Mouse (Mus musculus) CH12.LX (cell line): ENCODE results near the gene Arhgap44. TPM values are rescaled to one million over a fixed set of nuclear protein-coding genes. Genes with fewer than 3 reads are reported as not detected.

Source experiments
- DNase-seq: peaks from one replicate; pipeline ENCODE4 v3.0.0-alpha.2; 2013; ENCODE audit errors: extremely low read depth
- H3K27ac ChIP-seq: 2 replicates; pipeline ENCODE4 v1.5.1; 2012; ENCODE audit warnings: low read depth, mild to moderate bottlenecking, control low read depth, moderate library complexity; ENCODE audit not compliant: insufficient read depth
- H3K27me3 ChIP-seq: replicated peaks from 2 replicates; pipeline ENCODE3; 2012; ENCODE audit warnings: inconsistent platforms
- H3K36me3 ChIP-seq, 2 experiments: replicated peaks in 1 of 2; 2 replicates each; pipeline versions ENCODE3 to v1.6.1; 2012; ENCODE audit warnings: inconsistent platforms in 1 of 2, low read length in 1 of 2, mild to moderate bottlenecking in 1 of 2, mixed read lengths in 1 of 2, moderate library complexity in 1 of 2; ENCODE audit not compliant: control insufficient read depth in 1 of 2, insufficient read depth in 1 of 2
- H3K4me1 ChIP-seq, 2 experiments: 2 replicates each; pipeline ENCODE4 v1.6.1; 2012; ENCODE audit warnings: inconsistent platforms in 1 of 2, moderate library complexity in 1 of 2; ENCODE audit not compliant: insufficient read depth in 2 of 2, control insufficient read depth in 1 of 2
- H3K4me2 ChIP-seq: 2 replicates; pipeline ENCODE4 v1.6.1; 2012; ENCODE audit warnings: low read depth, mild to moderate bottlenecking, control low read depth; ENCODE audit not compliant: poor library complexity, insufficient read depth, severe bottlenecking
- H3K4me3 ChIP-seq, 3 experiments: fragments of 150-350 bp in 1 of 3; sonication (generic) in 1 of 3; replicated peaks in 1 of 3; 2 replicates each; pipeline versions ENCODE3 to v1.5.1; 2011 to 2012; ENCODE audit warnings: low read depth in 2 of 3, low read length in 2 of 3, mild to moderate bottlenecking in 2 of 3, moderate library complexity in 2 of 3, control low read depth in 1 of 3, improper control_type of control experiment in 1 of 3, inconsistent platforms in 1 of 3, mixed read lengths in 1 of 3; ENCODE audit not compliant: poor library complexity in 1 of 3
- H3K79me2 ChIP-seq: replicated peaks from 2 replicates; pipeline ENCODE4 v1.6.1; 2012; ENCODE audit warnings: mild to moderate bottlenecking, moderate library complexity; ENCODE audit not compliant: control insufficient read depth, poor library complexity, insufficient read depth, severe bottlenecking; ENCODE audit errors: extremely low read depth
- H3K9ac ChIP-seq: 2 replicates; pipeline ENCODE4 v1.6.1; 2012; ENCODE audit warnings: low read depth, mild to moderate bottlenecking, control low read depth, moderate library complexity; ENCODE audit not compliant: insufficient read depth
- H3K9me3 ChIP-seq: replicated peaks from 2 replicates; pipeline ENCODE3; 2012; ENCODE audit warnings: low read length, inconsistent platforms, mixed read lengths
- CTCF ChIP-seq, 2 experiments: IDR thresholded peaks in 1 of 2; conservative IDR thresholded peaks in 1 of 2; 2 replicates each; pipeline ENCODE4 v1.5.1; 2011 to 2012; ENCODE audit warnings: low read depth in 2 of 2, low read length in 2 of 2, improper control_type of control experiment in 1 of 2, inconsistent platforms in 1 of 2, mild to moderate bottlenecking in 1 of 2, moderate library complexity in 1 of 2
- ELF1 ChIP-seq: IDR thresholded peaks from 2 replicates; pipeline ENCODE4 v1.6.1; 2014; ENCODE audit warnings: low read depth, mild to moderate bottlenecking, inconsistent platforms, low read length, improper control_type of control experiment
- ETS1 ChIP-seq: conservative IDR thresholded peaks from 2 replicates; pipeline ENCODE4 v1.6.1; 2012; ENCODE audit warnings: low read depth, mild to moderate bottlenecking, inconsistent platforms, low read length, improper control_type of control experiment, moderate library complexity
- GABPA ChIP-seq: IDR thresholded peaks from 2 replicates; pipeline ENCODE4 v1.6.1; 2012; ENCODE audit warnings: low read depth, low read length, improper control_type of control experiment, inconsistent platforms; ENCODE audit not compliant: insufficient replicate concordance
- IRF4 ChIP-seq: IDR thresholded peaks from 2 replicates; pipeline ENCODE4 v1.6.1; 2014; ENCODE audit warnings: low read depth, mild to moderate bottlenecking, inconsistent platforms, low read length, improper control_type of control experiment
- KAT2A ChIP-seq: IDR thresholded peaks from 2 replicates; pipeline ENCODE4 v1.6.1; 2012; ENCODE audit warnings: low read length, improper control_type of control experiment, inconsistent platforms; ENCODE audit not compliant: insufficient replicate concordance
- MAFK ChIP-seq: IDR thresholded peaks from 2 replicates; pipeline ENCODE4 v1.6.1; 2011; ENCODE audit warnings: low read length, improper control_type of control experiment; ENCODE audit not compliant: insufficient replicate concordance
- MXI1 ChIP-seq: IDR thresholded peaks from 2 replicates; pipeline ENCODE4 v1.6.1; 2011; ENCODE audit warnings: mild to moderate bottlenecking, low read depth, low read length, improper control_type of control experiment
- MYC ChIP-seq: IDR thresholded peaks from 2 replicates; pipeline ENCODE4 v1.6.1; 2011; ENCODE audit warnings: low read depth, mild to moderate bottlenecking, improper control_type of control experiment, low read length
- NELFE ChIP-seq: IDR thresholded peaks from 2 replicates; pipeline ENCODE4 v1.6.1; 2011; ENCODE audit warnings: low read depth, low read length, improper control_type of control experiment
- PAX5 ChIP-seq: IDR thresholded peaks from 2 replicates; pipeline ENCODE4 v1.6.1; 2012; ENCODE audit warnings: low read length, inconsistent platforms, mixed read lengths
- RCOR1 ChIP-seq: conservative IDR thresholded peaks from 2 replicates; pipeline ENCODE4 v1.6.1; 2012; ENCODE audit warnings: low read depth, mild to moderate bottlenecking, inconsistent platforms, low read length, improper control_type of control experiment
- SMC3 ChIP-seq: IDR thresholded peaks from 2 replicates; pipeline ENCODE4 v1.6.1; 2011; ENCODE audit warnings: low read depth, low read length, improper control_type of control experiment
- TCF12 ChIP-seq: IDR thresholded peaks from 2 replicates; pipeline ENCODE4 v1.6.1; 2014; ENCODE audit warnings: low read depth, mild to moderate bottlenecking, inconsistent platforms, low read length, improper control_type of control experiment
- UBTF ChIP-seq: IDR thresholded peaks from 2 replicates; pipeline ENCODE4 v1.6.1; 2012; ENCODE audit warnings: low read depth, mild to moderate bottlenecking, inconsistent platforms, low read length, improper control_type of control experiment, moderate library complexity
- USF1 ChIP-seq: IDR thresholded peaks from 2 replicates; pipeline ENCODE4 v1.6.1; 2014; ENCODE audit warnings: low read depth, mild to moderate bottlenecking, inconsistent platforms, low read length, improper control_type of control experiment
- ZNF384 ChIP-seq: IDR thresholded peaks from 2 replicates; pipeline ENCODE4 v1.6.1; 2012; ENCODE audit warnings: low read depth, low read length, improper control_type of control experiment, inconsistent platforms
- dilution Hi-C: fragments of 300-500 bp; cut with MboI; formaldehyde crosslinking; loops from 2 replicates; pipeline ENCODE4 v1.14.3; 2020; ENCODE audit warnings: low sequenced_read_pairs; ENCODE audit not compliant: extremely low pct_unique_long_range_greater_than_20kb, extremely low pct_ligation_motif_present
- in situ Hi-C: fragments of 300-500 bp; cut with MboI; formaldehyde crosslinking; loops from 3 replicates; pipeline ENCODE4 v1.14.3; 2019; ENCODE audit warnings: low sequenced_read_pairs, low pct_ligation_motif_present, low pct_unique_long_range_greater_than_20kb, mixed read lengths
- polyA plus RNA-seq: library from polyadenylated mRNA; unstranded; fragments of >175 nt; gene quantifications from 2 replicates; pipeline ENCODE4 v1.2.1, GENCODE M21; 2012; ENCODE audit warnings: low read depth; ENCODE audit not compliant: insufficient read length
- total RNA-seq, 2 experiments: library from RNA; depleted of rRNA; stranded (reverse); fragments of 300-350 nt in 1 of 2; fragments of >200 nt in 1 of 2; gene quantifications; 2 replicates each; pipeline ENCODE4 v1.2.3; 2012 to 2014

Arhgap44 gene
- total and polyA plus RNA-seq, 3 experiments, result 0.07 TPM; not detected in 2

- Histone ChIP-seq H3K27ac (no peak overlapping the region), H3K9me3 (no peaks in the 10 kb centered on the region), H3K27me3 (peaks cover 1% of the 10 kb centered on the region), H3K4me1 (no peaks in the 10 kb centered on the region), H3K79me2 (no peaks in the 10 kb centered on the region), H3K36me3 (no peaks in the 10 kb centered on the region), H3K4me3 (no peak overlapping the region), H3K9ac (no peak overlapping the region), H3K4me2 (no peak overlapping the region)
- DNase-seq, result no peak
- TF ChIP-seq RCOR1, result no peak
- in situ Hi-C loops, result loop anchor here (25.0 kb wide), 1 partner anchor 597 kb away; no protein-coding TSS in a partner anchor
- dilution Hi-C loops, result no loop called here
Observed at GRCm38 (mm10) chr11:65065201-65065600, 97.6 kb downstream of the Arhgap44 start.

DNA sequence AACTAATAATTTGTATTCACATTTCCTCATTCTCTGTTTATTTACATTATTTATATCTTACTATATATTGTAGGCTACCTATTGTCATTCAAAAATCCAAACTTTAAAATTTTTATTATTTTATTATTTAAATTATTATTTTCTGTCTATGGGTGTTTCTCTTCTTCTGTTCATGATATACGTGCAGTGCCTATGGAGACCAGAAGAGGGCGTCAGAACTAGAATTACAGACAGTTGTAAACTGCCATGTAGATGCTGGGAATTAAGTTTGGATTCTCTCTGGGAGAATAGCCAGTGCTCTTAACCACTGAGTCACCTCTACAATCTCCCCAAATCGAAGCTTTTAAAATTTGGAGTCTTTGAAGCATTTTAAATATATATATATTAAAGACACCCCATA is 101.3 kb downstream of the Arhgap44 start:
- dilution Hi-C loops, result no loop called here
- Histone ChIP-seq H3K79me2 (no peaks in the 10 kb centered on the region), H3K4me1 (peaks cover 0 to 6% of the 10 kb centered on the region in 2 experiments; a peak in 2 of 4 replicates), H3K4me3 (no peak overlapping the region), H3K36me3 (no peaks in the 10 kb centered on the region), H3K27ac (no peak overlapping the region), H3K27me3 (peaks cover 1% of the 10 kb centered on the region), H3K9me3 (no peaks in the 10 kb centered on the region), H3K4me2 (no peak overlapping the region), H3K9ac (no peak overlapping the region)
- peak; percentile 19 to 45; a peak in 3 of 4 replicates for TF ChIP-seq CTCF (conservative IDR thresholded peaks at IDR 0.05 in 1 of 2, IDR thresholded peaks at IDR 0.05 in 1 of 2; ENCODE audit: low read depth in 2 of 2, low read length in 2 of 2)
- TF ChIP-seq PAX5, result no peak
- peak; percentile 25; the same call in 1 of the 2 replicates for TF ChIP-seq SMC3
- in situ Hi-C loops, result loop anchor here (25.0 kb wide), 1 partner anchor 601 kb away; no protein-coding TSS in a partner anchor
- peak; percentile 21 for DNase-seq

GRCm38 (mm10) chr11:65059531-65059930 is 103.2 kb downstream of the Arhgap44 start:
- H3K4me3 ChIP-seq, result no peak overlapping the region
- no peaks in the 10 kb centered on the region for H3K79me2 ChIP-seq
- no peak overlapping the region for H3K4me2 ChIP-seq
- no peaks in the 10 kb centered on the region for H3K36me3 ChIP-seq
- H3K27me3 ChIP-seq, result peaks cover 1% of the 10 kb centered on the region
- no peak overlapping the region for H3K27ac ChIP-seq
- in situ Hi-C loops, result loop anchor here (25.0 kb wide), 1 partner anchor 603 kb away; no protein-coding TSS in a partner anchor
- dilution Hi-C loops, result no loop called here
- DNase-seq, result no peak
- no peaks in the 10 kb centered on the region for H3K9me3 ChIP-seq
- H3K9ac ChIP-seq, result no peak overlapping the region
- H3K4me1 ChIP-seq, result peaks cover 0 to 16% of the 10 kb centered on the region in 2 experiments; a peak in 2 of 4 replicates
- TF ChIP-seq MAFK, result no peak
- no peak for TF ChIP-seq TCF12
- no peak for TF ChIP-seq USF1
- no peak for TF ChIP-seq ELF1
- TF ChIP-seq MYC, result no peak
- TF ChIP-seq RCOR1, result no peak
- TF ChIP-seq ZNF384, result no peak
- no peak for TF ChIP-seq MXI1
- TF ChIP-seq NELFE, result no peak
- no peak for TF ChIP-seq KAT2A
- TF ChIP-seq PAX5, result no peak
- TF ChIP-seq ETS1, result no peak
- TF ChIP-seq IRF4, result no peak
- TF ChIP-seq UBTF, result no peak
- no peak for TF ChIP-seq GABPA
- TF ChIP-seq, all 38 proteins: peak for 0
